Mouse (Mus musculus) limb, embryonic 12.5 days (tissue): ENCODE data around the gene Gm20388. TPM values are rescaled to one million over a fixed set of nuclear protein-coding genes. Genes with fewer than 3 reads are reported as not detected.

Source experiments
- ATAC-seq: fragments of 200-750 bp; cut with Nextera tagmentation; 2 replicates; pipeline ENCODE4 v1.8.0; 2017; ENCODE audit warnings: low read depth, moderate TSS enrichment; ENCODE audit not compliant: insufficient number of reproducible peaks, insufficient read depth, low FRiP score, low TSS enrichment
- H3K27ac ChIP-seq: fragments of 300-500 bp; sonication (generic); 2 replicates; pipeline ENCODE4 v1.5.1; 2016; ENCODE audit warnings: mild to moderate bottlenecking, moderate library complexity
- H3K27me3 ChIP-seq: fragments of 300-500 bp; sonication (generic); 2 replicates; pipeline ENCODE4 v1.6.1; 2016; ENCODE audit warnings: mild to moderate bottlenecking, moderate library complexity
- H3K36me3 ChIP-seq: fragments of 300-500 bp; sonication (generic); 2 replicates; pipeline ENCODE4 v1.6.1; 2016; ENCODE audit warnings: mild to moderate bottlenecking, moderate library complexity
- H3K4me1 ChIP-seq: fragments of 300-500 bp; sonication (generic); replicated peaks from 2 replicates; pipeline ENCODE4 v1.6.1; 2016
- H3K4me2 ChIP-seq: fragments of 300-500 bp; sonication (generic); 2 replicates; pipeline ENCODE4 v1.6.1; 2016; ENCODE audit warnings: mild to moderate bottlenecking, moderate library complexity
- H3K4me3 ChIP-seq: fragments of 300-500 bp; sonication (generic); replicated peaks from 2 replicates; pipeline ENCODE4 v1.5.1; 2016; ENCODE audit warnings: mild to moderate bottlenecking
- H3K9ac ChIP-seq: fragments of 300-500 bp; sonication (generic); replicated peaks from 2 replicates; pipeline ENCODE4 v1.6.1; 2016; ENCODE audit warnings: mild to moderate bottlenecking, moderate library complexity
- H3K9me3 ChIP-seq: fragments of 300-500 bp; sonication (generic); 2 replicates; pipeline ENCODE4 v1.6.1; 2016; ENCODE audit warnings: mild to moderate bottlenecking, moderate library complexity
- WGBS: fragments of 180-500 bp; shearing (Covaris S2); methylation state at CpG from one replicate; pipeline ENCODE4 v1.1.7; 2016; 5-methylcytosine and 5-hydroxymethylcytosine counted together
- polyA plus RNA-seq: library from polyadenylated mRNA; unstranded; fragments of >200 nt; fragmentation: Nextera tagmentation; extraction: Ambion mirVana; gene quantifications from 2 replicates; pipeline ENCODE4 v1.2.1, GENCODE M21; 2016

Gene Gm20388
- polyA plus RNA-seq, 1 experiment from 2014 or later: not detected

GRCm38 (mm10) chr8:122268861-122269260 is 2358.2 kb downstream of the Gm20388 start:
- H3K4me2 ChIP-seq: peak overlapping the region; percentile 71
- no peak for ATAC-seq
- peak overlapping the region; percentile 46 for H3K4me3 ChIP-seq
- peaks cover 18% of the 10 kb centered on the region for H3K4me1 ChIP-seq
- H3K9me3 ChIP-seq: no peaks in the 10 kb centered on the region
- 60% methylated on average over 24 of the region's 24 CpGs for WGBS
- H3K27me3 ChIP-seq: peaks cover 42% of the 10 kb centered on the region
- H3K9ac ChIP-seq: peak overlapping the region; percentile 50; the same call in 1 of the 2 replicates
- no peaks in the 10 kb centered on the region for H3K36me3 ChIP-seq
- H3K27ac ChIP-seq: no peak overlapping the region

GRCm38 (mm10) chr8:122269404-122269803 is 2358.8 kb downstream of the Gm20388 start:
- H3K4me3 ChIP-seq: peak overlapping the region; percentile 46
- H3K9me3 ChIP-seq: no peaks in the 10 kb centered on the region
- H3K27me3 ChIP-seq: peaks cover 40% of the 10 kb centered on the region
- H3K9ac ChIP-seq: peak overlapping the region; percentile 50
- 3% methylated on average over 21 of the region's 21 CpGs for WGBS
- no peaks in the 10 kb centered on the region for H3K36me3 ChIP-seq
- no peak overlapping the region for H3K27ac ChIP-seq
- peak; percentile 16; the same call in 1 of the 2 replicates for ATAC-seq
- H3K4me1 ChIP-seq: peaks cover 22% of the 10 kb centered on the region
- H3K4me2 ChIP-seq: peak overlapping the region; percentile 71

- Histone ChIP-seq H3K4me2 (no peak overlapping the region), H3K9me3 (no peaks in the 10 kb centered on the region), H3K9ac (no peak overlapping the region), H3K27me3 (peaks cover 40% of the 10 kb centered on the region), H3K27ac (no peak overlapping the region), H3K4me1 (peaks cover 22% of the 10 kb centered on the region), H3K36me3 (no peaks in the 10 kb centered on the region), H3K4me3 (no peak overlapping the region)
- ATAC-seq: no peak
- WGBS: 75% methylated on average over 7 of the region's 7 CpGs
Measured at GRCm38 (mm10) chr8:122270555-122270954, 2359.9 kb downstream of the Gm20388 start.

- H3K4me2 ChIP-seq: no peak overlapping the region
- WGBS: 7% methylated on average over 5 of the region's 5 CpGs
- no peak overlapping the region for H3K9ac ChIP-seq
- peaks cover 22% of the 10 kb centered on the region for H3K4me1 ChIP-seq
- peaks cover 37% of the 10 kb centered on the region for H3K27me3 ChIP-seq
- H3K27ac ChIP-seq: no peak overlapping the region
- no peak overlapping the region for H3K4me3 ChIP-seq
- no peaks in the 10 kb centered on the region for H3K36me3 ChIP-seq
- peak; percentile 67 for ATAC-seq
- no peaks in the 10 kb centered on the region for H3K9me3 ChIP-seq
Measured at GRCm38 (mm10) chr8:122273152-122273551, 2362.5 kb downstream of the Gm20388 start.

- peaks cover 19% of the 10 kb centered on the region for H3K4me1 ChIP-seq
- no peak overlapping the region for H3K4me3 ChIP-seq
- H3K9me3 ChIP-seq: no peaks in the 10 kb centered on the region
- no peak overlapping the region for H3K27ac ChIP-seq
- H3K9ac ChIP-seq: no peak overlapping the region
- no peak for ATAC-seq
- no peaks in the 10 kb centered on the region for H3K36me3 ChIP-seq
- no peak overlapping the region for H3K4me2 ChIP-seq
- 45% methylated on average over 7 of the region's 7 CpGs for WGBS
- H3K27me3 ChIP-seq: peaks cover 30% of the 10 kb centered on the region
Measured at GRCm38 (mm10) chr8:122273826-122274225, 2363.2 kb downstream of the Gm20388 start.

GRCm38 (mm10) chr8:122274651-122275391 is 2364.2 kb downstream of the Gm20388 start:
- no peaks in the 10 kb centered on the region for H3K36me3 ChIP-seq
- H3K9ac ChIP-seq: no peak overlapping the region
- no peaks in the 10 kb centered on the region for H3K9me3 ChIP-seq
- H3K4me2 ChIP-seq: no peak overlapping the region
- ATAC-seq: no peak
- H3K27me3 ChIP-seq: peaks cover 22% of the 10 kb centered on the region
- peaks cover 11% of the 10 kb centered on the region for H3K4me1 ChIP-seq
- 76% methylated on average over 11 of the region's 11 CpGs for WGBS
- H3K27ac ChIP-seq: no peak overlapping the region
- no peak overlapping the region for H3K4me3 ChIP-seq

GRCm38 (mm10) chr8:122276308-122276707 is 2365.7 kb downstream of the Gm20388 start:
- no peaks in the 10 kb centered on the region for H3K36me3 ChIP-seq
- peaks cover 7% of the 10 kb centered on the region; the same call in 1 of the 2 replicates for H3K27me3 ChIP-seq
- no peak overlapping the region for H3K27ac ChIP-seq
- no peak for ATAC-seq
- 92% methylated on average over 5 of the region's 5 CpGs for WGBS
- H3K9ac ChIP-seq: no peak overlapping the region
- no peak overlapping the region for H3K4me2 ChIP-seq
- H3K9me3 ChIP-seq: no peaks in the 10 kb centered on the region
- peaks cover 22% of the 10 kb centered on the region for H3K4me1 ChIP-seq
- H3K4me3 ChIP-seq: no peak overlapping the region

GRCm38 (mm10) chr8:122277204-122277995 is 2366.8 kb downstream of the Gm20388 start:
- Histone ChIP-seq H3K9ac (no peak overlapping the region), H3K27me3 (no peaks in the 10 kb centered on the region)

GRCm38 (mm10) chr8:122280156-122280555 is 2369.5 kb downstream of the Gm20388 start:
- peaks cover 41% of the 10 kb centered on the region for H3K4me1 ChIP-seq
- no peak overlapping the region; the same call in 1 of the 2 replicates for H3K27ac ChIP-seq
- H3K4me2 ChIP-seq: peak overlapping the region; percentile 83; the same call in 1 of the 2 replicates
- H3K36me3 ChIP-seq: no peaks in the 10 kb centered on the region
- peaks cover 28% of the 10 kb centered on the region for H3K27me3 ChIP-seq
- no peak overlapping the region for H3K4me3 ChIP-seq
- WGBS: 77% methylated on average over 4 of the region's 4 CpGs
- no peak for ATAC-seq
- H3K9ac ChIP-seq: no peak overlapping the region
- H3K9me3 ChIP-seq: no peaks in the 10 kb centered on the region

More at GRCm38 (mm10) chr8:122277204-122277995, 2366.8 kb downstream of the Gm20388 start:
- Histone ChIP-seq H3K4me2 (no peak overlapping the region), H3K4me3 (no peak overlapping the region), H3K4me1 (peaks cover 24% of the 10 kb centered on the region), H3K27ac (no peak overlapping the region), H3K36me3 (no peaks in the 10 kb centered on the region), H3K9me3 (no peaks in the 10 kb centered on the region)
- no peak for ATAC-seq
- WGBS: 76% methylated on average over 18 of the region's 18 CpGs

- Histone ChIP-seq H3K27me3 (peaks cover 34% of the 10 kb centered on the region), H3K36me3 (no peaks in the 10 kb centered on the region), H3K9me3 (no peaks in the 10 kb centered on the region), H3K4me1 (peaks cover 44% of the 10 kb centered on the region), H3K4me3 (peak overlapping the region; percentile 52), H3K4me2 (peak overlapping the region; percentile 83), H3K27ac (peak overlapping the region; percentile 77), H3K9ac (peak overlapping the region; percentile 48; the same call in 1 of the 2 replicates)
- peak; percentile 49 for ATAC-seq
- 5% methylated on average over 20 of the region's 20 CpGs for WGBS
Measured at GRCm38 (mm10) chr8:122280588-122281316, 2370.1 kb downstream of the Gm20388 start.
